Mouse (Mus musculus) spleen, adult 12 weeks (tissue): ENCODE measurements around the gene Ccr1l1.

Experiments
- DNase-seq: peaks from one replicate; pipeline ENCODE4 v3.0.0; 2022; ENCODE audit warnings: low spot score

Ccr1l1 gene

GRCm38 (mm10) chr9:123928118-123928758 lies 50.0 kb downstream of the Ccr1l1 start:
- peak; percentile 63 for DNase-seq

GRCm38 (mm10) chr9:123927281-123927960 lies 50.8 kb downstream of the Ccr1l1 start:
- DNase-seq, result no peak
